Mouse (Mus musculus) lung, embryonic 15.5 days (tissue): ENCODE measurements around the gene Anxa4. TPM values are rescaled to one million over a fixed set of nuclear protein-coding genes. Genes with fewer than 3 reads are reported as not detected.

Source experiments
- ATAC-seq: fragments of 200-750 bp; cut with Nextera tagmentation; 2 replicates; pipeline ENCODE4 v1.8.0; 2017; ENCODE audit warnings: moderate number of reproducible peaks, borderline replicate concordance; ENCODE audit not compliant: low FRiP score, low TSS enrichment; ENCODE audit errors: extremely low read depth
- H3K27ac ChIP-seq: fragments of 300-500 bp; sonication (generic); 2 replicates; pipeline ENCODE4 v1.5.1; 2015; ENCODE audit warnings: moderate library complexity, mild to moderate bottlenecking, inconsistent platforms
- H3K27me3 ChIP-seq: fragments of 300-500 bp; sonication (generic); 2 replicates; pipeline ENCODE4 v1.6.1; 2015; ENCODE audit warnings: inconsistent platforms
- H3K36me3 ChIP-seq: fragments of 300-500 bp; sonication (generic); 2 replicates; pipeline ENCODE4 v1.6.1; 2015; ENCODE audit warnings: inconsistent platforms
- H3K4me1 ChIP-seq: fragments of 300-500 bp; sonication (generic); 2 replicates; pipeline ENCODE4 v1.6.1; 2015; ENCODE audit warnings: inconsistent platforms
- H3K4me2 ChIP-seq: fragments of 300-500 bp; sonication (generic); 2 replicates; pipeline ENCODE4 v1.6.1; 2015; ENCODE audit warnings: inconsistent platforms, mild to moderate bottlenecking, moderate library complexity
- H3K4me3 ChIP-seq: fragments of 300-500 bp; sonication (generic); 2 replicates; pipeline ENCODE4 v1.5.1; 2015; ENCODE audit warnings: mild to moderate bottlenecking, inconsistent platforms
- H3K9ac ChIP-seq: fragments of 300-500 bp; sonication (generic); 2 replicates; pipeline ENCODE4 v1.6.1; 2015; ENCODE audit warnings: inconsistent platforms
- H3K9me3 ChIP-seq: fragments of 300-500 bp; sonication (generic); 2 replicates; pipeline ENCODE4 v1.6.1; 2016; ENCODE audit warnings: inconsistent platforms
- WGBS: fragments of 180-500 bp; shearing (Covaris S2); methylation state at CpG from one replicate; pipeline ENCODE4 v1.1.7; 2015; 5-methylcytosine and 5-hydroxymethylcytosine counted together
- polyA plus RNA-seq: library from polyadenylated mRNA; unstranded; fragments of >200 nt; fragmentation: Nextera tagmentation; extraction: Ambion mirVana; gene quantifications from 2 replicates; pipeline ENCODE4 v1.2.1, GENCODE M21; 2015

The Anxa4 gene
- polyA plus RNA-seq, 1 experiment from 2014 or later: 130 TPM

- ATAC-seq: no peak
- Histone ChIP-seq H3K9me3 (no peaks in the 10 kb centered on the region), H3K36me3 (peaks cover 38% of the 10 kb centered on the region), H3K9ac (no peak overlapping the region), H3K27ac (no peak overlapping the region), H3K4me3 (no peak overlapping the region), H3K4me1 (no peaks in the 10 kb centered on the region), H3K27me3 (no peaks in the 10 kb centered on the region), H3K4me2 (no peak overlapping the region)
- 80% methylated on average over 10 of the region's 10 CpGs for WGBS
These were observed 97.2 kb downstream of the Anxa4 start for GRCm38 (mm10) chr6:86696213-86696612.

DNA sequence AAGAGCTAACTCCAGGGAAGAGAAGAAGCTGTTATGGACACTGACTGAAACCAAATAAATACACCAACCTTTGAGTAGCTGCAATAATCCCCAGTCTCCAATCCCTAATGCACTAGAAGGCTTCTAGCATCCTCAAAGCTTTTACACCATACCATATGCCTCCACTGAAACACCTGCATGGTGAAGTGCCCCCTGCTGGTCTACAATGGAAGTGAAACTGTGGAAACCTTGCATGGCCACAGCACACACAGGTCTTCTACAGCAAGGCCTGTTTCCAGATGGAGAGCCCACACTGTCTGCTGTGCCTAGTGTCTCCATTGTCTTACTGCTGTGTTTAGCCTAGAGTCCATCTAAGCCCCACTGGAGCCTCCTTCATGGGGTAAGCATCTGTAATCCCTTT lies 98.9 kb downstream of the Anxa4 start:
- Histone ChIP-seq H3K9ac (no peak overlapping the region), H3K27ac (no peak overlapping the region), H3K9me3 (no peaks in the 10 kb centered on the region), H3K4me3 (no peak overlapping the region), H3K36me3 (peaks cover 34% of the 10 kb centered on the region), H3K4me2 (no peak overlapping the region), H3K4me1 (no peaks in the 10 kb centered on the region), H3K27me3 (no peaks in the 10 kb centered on the region)
- no peak for ATAC-seq

GRCm38 (mm10) chr6:86689671-86690070 lies 103.7 kb downstream of the Anxa4 start:
- no peaks in the 10 kb centered on the region for H3K27me3 ChIP-seq
- H3K36me3 ChIP-seq: peaks cover 15% of the 10 kb centered on the region
- no peak overlapping the region for H3K27ac ChIP-seq
- H3K4me3 ChIP-seq: no peak overlapping the region
- H3K4me2 ChIP-seq: no peak overlapping the region
- ATAC-seq: no peak
- H3K9ac ChIP-seq: no peak overlapping the region
- no peaks in the 10 kb centered on the region for H3K9me3 ChIP-seq
- peaks cover 3% of the 10 kb centered on the region; the same call in 1 of the 2 replicates for H3K4me1 ChIP-seq
- WGBS: 88% methylated on average over 3 of the region's 3 CpGs

GRCm38 (mm10) chr6:86686971-86687370 lies 106.4 kb downstream of the Anxa4 start:
- Histone ChIP-seq H3K9ac (no peak overlapping the region), H3K9me3 (no peaks in the 10 kb centered on the region), H3K27me3 (no peaks in the 10 kb centered on the region), H3K4me1 (peaks cover 13% of the 10 kb centered on the region; the same call in 1 of the 2 replicates), H3K36me3 (peaks cover 23% of the 10 kb centered on the region), H3K4me2 (no peak overlapping the region), H3K4me3 (no peak overlapping the region), H3K27ac (no peak overlapping the region)
- no peak for ATAC-seq
- WGBS: 65% methylated on average over 1 of the region's 1 CpGs

Other genes with a start within 250 kb of the Anxa4 start
- 1.0 TPM in 2 replicates for gene Asprv1, start 165.4 kb downstream of the Anxa4 start, polyA plus RNA-seq
- gene Mxd1, start 124.4 kb downstream of the Anxa4 start, polyA plus RNA-seq: 12.8 and 13.1 TPM in 2 replicates
- 103 and 109 TPM in 2 replicates for gene Snrnp27, start 109.1 kb downstream of the Anxa4 start, polyA plus RNA-seq
- 32.7 and 32.9 TPM in 2 replicates for gene Gmcl1, start 60.2 kb downstream of the Anxa4 start, polyA plus RNA-seq
- 12.0 and 17.2 TPM in 2 replicates for gene Aak1, start 55.9 kb upstream of the Anxa4 start, polyA plus RNA-seq
- gene Nfu1, start 215.7 kb upstream of the Anxa4 start, polyA plus RNA-seq: 86.0 and 88.3 TPM in 2 replicates
- gene Gfpt1, start 249.3 kb upstream of the Anxa4 start, polyA plus RNA-seq: 20.5 and 20.9 TPM in 2 replicates